Mouse (Mus musculus): ENCODE results near the gene Armh3.

DNA sequence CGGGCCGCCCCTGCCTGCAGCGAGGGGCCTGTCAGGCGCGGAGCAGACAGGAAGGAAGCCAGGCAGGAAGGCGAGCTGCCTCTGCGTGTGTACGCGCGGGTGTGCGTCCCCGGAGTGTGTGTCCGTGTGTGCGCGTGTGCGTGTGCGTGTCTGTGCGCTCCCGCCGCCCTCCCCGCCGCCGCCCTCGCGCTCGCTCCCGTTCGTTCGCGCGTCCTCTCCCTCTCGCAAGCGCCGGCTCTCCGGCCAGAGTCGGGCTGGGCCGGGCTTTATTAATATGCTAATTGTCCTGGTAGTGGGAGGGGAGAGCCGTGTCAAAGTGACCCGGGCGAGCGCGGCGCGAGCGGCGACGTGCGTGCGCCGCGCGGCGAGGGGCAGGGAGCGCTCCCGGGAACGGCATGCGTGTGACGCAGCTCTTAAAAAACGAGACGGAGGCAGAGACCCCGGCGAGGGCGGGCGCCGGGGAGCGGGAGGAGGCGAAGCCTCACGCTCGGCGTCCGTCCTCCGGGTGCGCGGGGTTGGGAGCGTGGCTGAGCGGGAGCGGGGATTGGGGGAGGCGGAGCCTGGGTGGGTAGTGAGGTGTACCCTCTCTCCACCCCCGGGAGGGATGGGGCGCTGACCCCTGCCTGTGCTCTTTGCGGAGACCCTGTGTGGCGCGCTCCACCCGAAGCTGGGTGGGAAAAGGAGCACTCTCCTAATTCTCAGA, 46.9 kb upstream of the Armh3 start, which contains the start of gene Ldb1:
- TF ChIP-seq CTCF (IDR thresholded peaks at IDR 0.05; ENCODE audit: control insufficient read depth, insufficient read depth, insufficient replicate concordance, low read depth, low read length) (no peak), POLR2A (IDR thresholded peaks at IDR 0.05; ENCODE audit: control insufficient read depth, low read depth, low read length) (peak; percentile 49; the same call in 1 of the 2 replicates)

Measured in testis, adult 2 months (tissue).